Mouse (Mus musculus) layer of hippocampus, adult 9-10 months (tissue): ENCODE measurements around the gene Tenm2.

Source experiments
- DNase-seq: peaks from one replicate; pipeline ENCODE4 v3.0.0; 2022; ENCODE audit warnings: low spot score

Tenm2 gene

DNA sequence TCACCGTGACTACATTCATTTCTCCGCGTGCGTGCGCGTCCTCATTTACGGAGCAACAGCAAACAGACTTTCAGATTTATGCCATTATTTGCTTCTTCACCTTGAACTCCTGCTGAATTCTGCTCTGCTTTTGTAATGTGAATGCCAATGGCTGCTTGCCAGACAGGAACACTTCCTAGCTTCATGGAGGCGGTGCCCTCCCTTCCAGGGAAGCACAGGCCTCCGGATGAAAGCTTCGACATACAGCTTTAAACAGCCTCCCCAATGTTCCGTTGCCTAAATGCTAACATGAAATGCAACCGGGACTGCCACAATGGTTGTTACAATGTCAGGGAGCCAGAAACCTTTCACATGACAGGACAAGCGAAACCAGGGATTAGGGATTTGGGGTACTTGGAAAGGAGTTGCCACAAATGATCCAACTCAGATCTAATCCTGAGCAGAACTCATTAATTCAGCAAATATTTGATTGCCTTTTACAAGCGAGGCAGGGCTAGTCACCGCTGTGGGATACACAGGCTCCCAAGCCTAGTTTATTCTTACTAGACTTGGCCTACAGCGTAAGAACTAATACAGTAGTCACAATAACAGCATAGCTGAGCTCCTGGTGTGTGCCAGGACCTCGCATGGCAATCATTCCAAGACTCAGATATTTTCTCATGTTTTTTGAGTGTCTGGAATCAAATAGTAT, 970.8 kb downstream of the Tenm2 start:
- DNase-seq = no peak

DNA sequence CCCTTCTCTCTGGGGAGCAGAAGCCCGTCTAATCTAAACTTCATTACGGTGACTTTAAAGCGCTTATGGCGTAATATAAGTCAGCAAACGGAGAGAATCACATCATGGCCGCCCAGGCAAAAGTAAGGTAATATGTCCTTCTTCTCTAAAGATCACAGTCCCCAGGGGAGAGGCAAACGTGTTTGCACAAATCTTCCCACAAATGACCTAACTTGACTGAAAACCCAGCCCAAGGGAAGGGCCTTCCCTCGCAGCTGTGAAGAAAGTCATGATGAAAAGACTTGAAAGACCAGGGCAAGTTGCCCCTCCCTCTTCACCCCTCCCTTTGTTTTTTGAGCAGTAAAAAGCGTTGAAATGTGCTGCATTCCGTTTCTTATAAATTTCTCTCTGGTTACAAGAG, 971.9 kb downstream of the Tenm2 start:
- DNase-seq = no peak

DNA sequence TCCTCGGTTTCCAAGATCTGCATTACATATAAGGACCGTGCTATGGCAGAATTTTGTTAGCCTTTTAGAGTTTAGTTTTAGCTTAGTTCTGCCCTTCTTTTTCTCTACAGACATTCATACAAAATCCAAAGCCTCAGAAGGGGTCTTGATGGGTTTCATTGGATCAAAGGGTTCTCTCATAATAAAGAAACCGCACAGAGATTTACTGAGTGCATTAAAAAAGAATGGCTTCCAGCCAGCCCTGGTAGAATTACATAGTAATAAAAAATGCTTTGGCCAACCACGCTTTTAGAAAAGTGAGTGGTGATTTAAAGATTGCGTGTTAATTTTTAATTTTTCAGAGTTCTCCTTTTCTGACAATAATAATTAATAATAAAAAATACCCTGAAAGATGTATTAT, 978.6 kb downstream of the Tenm2 start:
- no peak for DNase-seq

DNA sequence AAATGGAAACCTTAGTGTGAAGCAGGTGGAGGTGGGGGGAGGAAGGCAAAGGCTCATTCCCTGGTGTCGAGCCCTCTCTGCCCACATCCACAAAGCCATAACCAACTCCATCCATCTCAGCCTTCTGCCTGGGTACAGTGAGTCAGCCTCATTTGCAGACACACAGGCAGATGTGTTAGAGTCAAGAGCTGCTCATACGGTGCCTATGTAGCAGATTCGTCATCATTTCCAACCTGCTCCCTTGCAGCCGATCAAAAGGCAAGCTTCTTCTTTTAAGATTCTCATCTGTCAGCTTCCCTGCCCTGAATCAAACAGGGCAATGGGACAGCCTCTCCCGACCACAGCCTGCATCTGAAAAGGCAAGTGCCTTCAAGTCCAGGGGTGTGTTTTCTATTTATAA, 979.0 kb downstream of the Tenm2 start:
- DNase-seq = no peak

DNA sequence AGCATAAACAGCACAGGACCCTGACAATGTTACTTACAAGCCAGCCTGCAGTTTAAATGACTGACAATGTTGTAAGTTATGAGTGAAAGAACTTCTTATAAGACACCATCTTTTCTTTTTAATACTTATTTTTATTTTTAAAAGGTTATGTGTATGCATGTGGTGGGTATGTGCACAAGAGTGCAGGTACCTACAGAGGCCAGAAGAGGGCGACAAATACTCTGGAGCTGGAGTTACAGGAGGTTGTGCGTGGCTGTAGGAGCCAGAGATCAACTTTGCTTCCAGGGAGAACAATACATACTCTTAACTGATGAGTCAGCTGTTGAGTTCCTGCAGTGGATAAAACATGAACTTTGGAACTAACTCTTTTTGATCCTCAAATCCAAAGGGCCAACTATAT, 981.7 kb downstream of the Tenm2 start:
- DNase-seq = no peak

DNA sequence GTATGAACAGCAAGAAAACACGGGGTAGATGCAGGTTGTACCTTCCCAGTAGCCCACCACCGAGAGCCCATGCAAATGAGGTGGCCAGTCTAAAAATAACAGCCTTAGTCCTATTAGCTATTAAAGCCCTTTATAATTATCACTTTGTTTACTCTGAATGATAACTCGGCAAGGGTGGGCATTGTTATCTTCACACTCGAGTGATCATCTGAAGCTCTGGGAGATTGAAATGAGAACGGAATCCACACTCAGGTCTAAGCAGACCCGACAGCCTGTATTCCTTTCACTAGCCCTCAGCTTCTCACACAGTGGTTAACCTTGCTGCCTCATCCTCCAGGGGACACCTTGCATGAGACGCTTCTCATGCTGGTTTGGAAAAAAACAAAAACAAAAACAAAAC, 985.7 kb downstream of the Tenm2 start:
- DNase-seq = no peak

DNA sequence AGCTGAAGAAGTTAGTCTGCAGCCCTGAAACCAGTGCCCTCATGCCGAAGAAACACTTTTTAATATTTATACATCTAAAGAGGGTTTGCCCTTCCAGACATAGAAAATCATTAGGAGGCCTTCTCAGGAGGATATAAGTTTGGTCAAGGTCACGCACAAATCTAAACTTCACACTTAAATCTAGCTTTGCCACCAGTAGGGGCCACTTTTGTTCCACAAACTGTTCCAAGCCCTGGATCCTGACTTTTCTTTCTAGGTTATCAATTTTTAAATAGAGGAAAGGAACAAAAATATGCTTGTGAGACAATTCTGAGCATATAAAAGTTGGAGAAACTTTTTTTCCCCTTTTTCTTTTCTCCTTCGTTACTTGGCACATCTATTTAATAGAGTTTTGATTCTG, 989.6 kb downstream of the Tenm2 start:
- DNase-seq = no peak

DNA sequence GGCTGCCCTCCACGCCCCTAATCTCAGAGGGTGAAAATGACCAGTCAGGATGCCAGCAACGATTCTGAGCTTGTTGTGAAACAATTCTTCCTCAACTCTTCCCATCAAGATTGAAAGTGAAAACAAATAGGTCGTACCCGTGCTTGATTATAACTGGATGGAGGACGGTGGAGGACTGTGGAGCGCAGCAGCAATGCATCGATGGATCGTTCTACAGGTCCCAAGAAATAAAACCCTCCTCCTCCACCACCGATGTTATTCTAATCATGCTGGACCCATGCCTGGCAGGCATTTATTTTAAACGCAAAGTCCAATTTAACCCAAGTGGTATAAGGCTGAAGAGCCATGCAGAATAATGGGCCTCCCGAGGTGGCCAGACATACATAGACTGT, 991.3 kb downstream of the Tenm2 start:
- no peak for DNase-seq

DNA sequence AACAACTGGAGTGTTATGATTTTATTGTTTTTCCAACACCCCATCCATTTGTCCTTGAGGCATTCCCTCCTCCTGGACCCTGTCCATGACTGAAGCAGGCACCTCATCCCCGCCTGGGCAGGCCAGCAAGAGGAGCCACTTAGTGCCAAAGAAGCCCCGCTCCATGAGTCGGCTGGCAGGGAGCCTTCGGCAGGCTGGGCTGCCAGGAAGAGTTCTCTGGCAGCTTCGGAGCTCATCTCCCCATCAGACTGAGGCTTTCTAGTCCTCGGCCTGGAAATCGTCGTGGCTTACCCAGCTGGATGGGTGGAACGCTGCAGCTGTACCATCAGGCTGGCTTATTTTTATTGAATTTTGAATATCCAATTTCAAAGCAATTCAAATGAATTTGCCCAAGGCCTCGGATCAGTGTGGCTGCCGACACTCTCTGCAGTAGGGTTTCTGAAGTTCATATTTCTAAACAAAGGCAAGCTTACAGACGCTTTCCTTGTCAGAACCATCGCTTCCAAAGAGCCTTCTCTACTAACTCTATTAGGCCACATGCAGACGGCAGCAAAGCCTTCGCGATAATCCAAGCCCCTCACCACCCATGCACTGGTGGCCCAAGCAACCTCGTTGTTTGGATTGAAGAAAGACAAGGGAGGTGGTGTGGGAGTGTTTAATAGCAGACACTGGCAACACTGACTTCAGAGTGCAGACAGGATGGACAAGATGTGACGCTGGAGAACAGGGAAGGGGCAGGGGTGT, 991.8 kb downstream of the Tenm2 start:
- DNase-seq = no peak

DNA sequence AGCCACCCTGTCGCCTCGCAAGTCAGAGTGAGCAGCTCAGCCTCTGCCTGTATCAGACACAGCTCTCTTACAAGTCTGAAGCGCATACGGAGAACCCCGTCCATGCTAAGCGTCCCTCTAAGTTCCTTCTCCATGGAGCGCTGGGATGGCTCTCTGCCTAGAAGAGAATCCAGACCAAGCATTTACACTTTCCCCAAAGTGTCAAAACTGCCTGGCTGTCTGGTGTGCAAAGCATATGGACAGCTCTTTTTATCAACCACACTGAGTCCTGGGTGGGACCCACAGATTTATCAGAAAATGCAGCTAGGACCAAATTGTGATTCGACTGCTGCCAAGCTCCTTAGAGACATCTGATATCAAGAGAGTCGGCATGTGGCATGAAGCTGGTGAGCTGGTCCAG, 996.9 kb downstream of the Tenm2 start:
- DNase-seq = no peak

DNA sequence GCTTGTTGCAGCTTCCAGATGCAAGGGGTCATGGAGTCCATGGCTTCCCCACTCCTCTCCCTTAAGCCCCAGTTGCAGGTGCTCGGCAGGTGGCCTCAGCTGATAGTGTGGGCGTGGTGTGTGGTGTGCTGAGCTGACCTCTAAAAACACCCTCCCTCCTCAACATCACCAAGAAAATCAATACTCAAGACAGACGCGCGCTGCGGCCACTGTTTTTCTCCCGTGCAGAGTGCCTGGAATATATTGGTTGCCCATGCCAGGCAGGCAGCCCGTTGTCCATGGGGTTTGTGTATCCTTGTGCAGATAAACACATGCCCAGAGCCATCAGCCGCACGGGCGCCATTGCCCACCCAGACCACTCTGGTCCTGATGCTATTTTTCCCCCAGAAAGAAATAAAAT, 1007.1 kb downstream of the Tenm2 start:
- DNase-seq = no peak

DNA sequence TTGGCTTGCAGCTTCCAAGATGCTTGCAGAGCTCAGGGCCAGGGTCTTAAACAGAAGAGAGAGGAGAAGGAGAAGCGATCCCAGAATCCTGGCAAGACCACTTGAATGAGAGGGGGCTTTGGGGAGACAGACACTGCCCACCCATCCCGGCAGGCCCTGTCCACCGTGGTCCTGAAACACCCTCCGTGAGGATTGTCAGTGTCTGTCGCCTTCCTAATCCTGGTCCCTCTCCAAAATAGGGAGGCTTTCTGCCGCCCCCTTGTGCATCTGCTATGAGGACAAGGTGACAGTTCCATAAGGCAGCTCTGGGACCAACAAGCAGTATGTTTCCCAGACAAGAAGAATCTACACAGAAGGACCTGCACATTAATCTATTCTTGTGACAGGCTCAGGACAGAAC, 1007.6 kb downstream of the Tenm2 start:
- DNase-seq = no peak

DNA sequence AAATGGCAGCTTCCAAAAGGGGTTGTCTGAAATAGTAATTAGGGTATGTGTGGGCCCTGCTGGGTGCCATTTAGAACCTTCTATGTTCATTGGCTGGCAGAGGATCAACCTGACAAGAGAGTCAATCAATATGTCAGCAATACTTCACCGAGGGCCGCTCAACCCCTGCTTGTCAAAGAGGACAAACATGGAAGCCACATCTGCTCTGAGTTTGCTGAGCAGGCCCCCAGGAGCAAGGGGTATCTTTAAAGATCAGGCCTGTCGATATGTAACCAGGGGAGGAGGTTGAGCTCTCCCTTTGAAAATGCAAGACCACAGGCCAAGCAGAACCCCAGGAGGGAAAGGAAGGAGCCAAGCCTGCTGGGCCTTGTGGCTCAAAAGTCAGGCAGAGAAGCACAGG, 1009.7 kb downstream of the Tenm2 start:
- DNase-seq = no peak

DNA sequence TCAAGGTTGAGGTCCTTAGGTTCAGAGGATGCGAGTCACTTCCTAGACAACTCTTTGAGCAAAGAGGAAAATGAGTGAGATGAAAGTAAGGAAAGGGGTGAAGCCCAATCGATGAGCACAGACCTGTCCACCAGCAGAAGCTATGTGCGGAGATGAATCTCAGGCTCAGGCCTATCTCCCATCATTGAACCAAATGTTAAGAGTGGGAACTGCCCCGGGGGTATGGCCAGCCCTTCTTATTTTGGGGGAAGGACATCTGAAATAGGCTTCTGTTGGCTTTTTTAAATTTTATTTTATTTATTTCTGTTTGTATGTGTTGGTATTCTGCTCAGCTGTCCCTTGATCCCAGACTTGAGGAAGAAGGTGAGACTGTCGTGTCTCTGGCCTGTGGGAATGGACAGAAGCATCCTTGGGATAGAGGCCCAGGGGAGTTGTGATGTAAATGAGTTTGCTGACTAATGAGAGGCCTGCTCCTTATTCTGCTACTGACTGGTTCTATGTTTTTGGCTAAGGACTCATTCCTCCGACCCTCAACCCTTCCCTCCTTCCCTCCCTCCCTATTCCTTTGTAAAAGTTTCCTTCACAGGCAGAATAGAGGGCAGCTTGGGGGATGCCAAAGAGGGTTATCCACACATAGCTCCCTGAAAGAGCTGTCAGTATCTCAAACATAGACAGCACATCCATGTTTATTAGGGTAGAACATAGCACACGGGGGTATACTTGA, 1011.9 kb downstream of the Tenm2 start:
- DNase-seq = no peak

DNA sequence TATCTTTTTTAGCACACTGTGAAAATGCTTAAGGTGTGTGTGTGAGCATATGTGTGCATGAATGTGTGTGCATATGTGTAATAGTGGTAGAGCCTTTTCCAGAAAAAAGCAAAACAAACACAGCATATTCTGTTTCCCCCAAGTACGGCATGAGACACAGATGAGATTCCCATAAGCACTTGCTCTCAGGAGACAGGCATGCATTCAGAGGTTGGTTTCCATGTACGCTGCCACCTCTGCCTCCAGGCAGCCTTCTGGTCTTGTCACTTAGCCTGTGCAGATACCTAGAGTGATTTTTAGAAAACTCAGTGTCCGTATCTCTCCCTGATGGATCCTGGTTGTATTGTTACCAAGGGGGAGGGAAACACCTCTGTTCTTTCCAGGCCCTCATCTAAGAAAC, 1013.7 kb downstream of the Tenm2 start:
- no peak for DNase-seq

DNA sequence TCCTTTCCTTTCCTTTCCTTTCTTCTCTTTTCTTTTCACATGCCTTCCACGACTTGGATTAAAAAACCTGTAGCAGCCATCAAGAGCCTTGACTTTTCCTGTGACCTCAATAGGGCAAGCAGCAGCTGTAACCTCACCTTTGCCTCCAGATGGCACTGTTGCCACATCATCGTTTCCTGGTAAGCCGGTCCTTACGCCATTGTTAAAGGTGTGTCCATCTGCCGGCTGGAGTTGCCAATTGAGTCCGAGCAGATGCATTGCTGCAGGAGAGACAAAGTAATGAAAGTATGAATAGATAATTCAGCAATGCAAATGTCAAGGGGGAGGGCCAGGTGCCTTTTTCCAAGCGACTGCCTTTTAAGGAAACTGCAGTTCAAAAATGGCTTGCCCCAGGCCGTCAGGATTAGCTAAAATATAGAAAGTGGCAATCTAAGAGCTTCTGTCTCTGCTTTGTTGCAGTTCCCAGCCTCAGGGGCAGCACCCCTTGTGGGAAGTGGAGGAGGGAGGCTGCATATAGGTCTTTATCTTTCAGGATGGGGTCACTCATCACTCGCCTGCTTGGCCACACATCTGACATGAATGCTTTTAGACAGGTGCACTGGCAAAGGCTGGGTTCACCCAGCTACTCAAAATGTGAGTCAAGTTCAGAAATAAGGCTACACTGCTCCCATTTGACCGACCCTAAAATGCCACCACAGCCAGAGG, 1014.3 kb downstream of the Tenm2 start:
- no peak for DNase-seq

DNA sequence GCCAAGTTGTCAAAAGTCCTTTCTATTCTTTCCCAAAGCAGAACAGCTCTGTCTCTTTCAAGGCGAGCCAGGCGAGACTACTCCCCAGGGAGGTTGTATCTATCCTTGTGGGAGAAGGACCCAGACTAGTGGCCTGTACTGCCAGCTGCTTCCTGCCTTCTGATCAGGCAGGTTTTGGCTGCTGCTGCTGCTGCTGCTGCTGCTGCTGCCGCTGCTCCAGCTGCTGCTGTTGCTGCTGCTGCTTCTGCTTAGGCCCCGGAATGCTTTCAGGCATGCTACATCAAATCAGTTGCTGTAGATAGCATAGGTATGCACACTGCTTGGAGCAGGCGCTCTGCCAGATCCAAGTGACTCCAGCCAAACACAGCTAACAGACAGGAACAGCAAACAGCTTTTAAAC, 1015.1 kb downstream of the Tenm2 start:
- DNase-seq = no peak

DNA sequence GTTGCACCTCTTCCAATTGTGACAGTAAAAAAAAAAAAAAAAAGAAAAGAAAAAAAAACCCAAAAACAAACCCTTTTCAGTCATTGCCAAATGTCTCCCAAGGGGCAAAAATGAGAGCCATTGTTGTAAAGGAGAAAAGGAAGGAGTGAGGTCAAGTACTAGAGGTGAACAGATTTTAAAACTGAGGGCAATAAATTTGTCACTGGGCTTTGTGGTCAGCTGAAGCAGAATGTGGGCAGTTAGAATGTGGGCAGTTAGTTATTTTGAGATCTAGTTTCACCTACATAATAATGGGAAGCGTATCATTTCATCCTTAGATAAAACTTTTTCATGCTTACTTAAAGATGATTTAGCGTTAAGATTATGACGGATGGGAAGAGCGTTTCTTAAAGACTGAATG, 1016.2 kb downstream of the Tenm2 start:
- DNase-seq = no peak

DNA sequence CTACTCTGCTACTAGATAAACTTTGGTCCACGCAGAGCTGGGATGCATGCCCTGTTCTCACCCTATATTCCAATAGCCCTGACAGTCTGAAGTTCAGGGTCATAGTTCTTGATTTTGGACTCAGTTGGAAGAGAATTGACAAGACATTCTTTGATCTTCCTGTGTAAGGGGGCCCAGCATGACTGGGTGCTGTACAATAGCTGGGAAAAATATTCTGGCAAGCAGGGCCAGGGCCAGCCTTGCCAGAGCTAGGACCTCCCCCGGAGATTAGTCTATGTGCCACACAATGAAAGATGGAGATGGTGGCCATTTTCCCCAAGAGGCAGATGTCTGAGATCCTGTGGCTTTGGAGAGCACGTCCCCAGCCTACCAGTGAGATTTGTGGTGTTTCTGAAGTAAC, 1021.2 kb downstream of the Tenm2 start:
- no peak for DNase-seq

DNA sequence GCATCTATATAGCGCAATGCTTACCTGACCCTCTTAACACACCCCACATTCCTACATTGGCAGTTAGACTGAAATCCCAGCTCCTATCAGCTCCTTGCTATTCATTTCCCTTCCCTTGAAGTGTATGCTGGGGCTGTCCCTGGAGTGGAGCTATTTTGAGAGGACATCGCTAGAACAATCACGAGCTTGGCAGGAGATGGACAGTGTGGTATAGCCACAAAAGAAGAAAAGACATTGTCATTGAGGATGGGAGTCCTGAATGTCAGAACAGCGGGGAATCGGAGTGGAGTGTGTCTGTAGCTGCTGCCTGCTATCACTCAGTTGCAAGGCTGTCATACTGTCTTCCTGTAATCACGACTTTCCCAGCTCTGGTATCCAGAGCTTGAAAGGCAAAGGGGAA, 1031.4 kb downstream of the Tenm2 start:
- no peak for DNase-seq

DNA sequence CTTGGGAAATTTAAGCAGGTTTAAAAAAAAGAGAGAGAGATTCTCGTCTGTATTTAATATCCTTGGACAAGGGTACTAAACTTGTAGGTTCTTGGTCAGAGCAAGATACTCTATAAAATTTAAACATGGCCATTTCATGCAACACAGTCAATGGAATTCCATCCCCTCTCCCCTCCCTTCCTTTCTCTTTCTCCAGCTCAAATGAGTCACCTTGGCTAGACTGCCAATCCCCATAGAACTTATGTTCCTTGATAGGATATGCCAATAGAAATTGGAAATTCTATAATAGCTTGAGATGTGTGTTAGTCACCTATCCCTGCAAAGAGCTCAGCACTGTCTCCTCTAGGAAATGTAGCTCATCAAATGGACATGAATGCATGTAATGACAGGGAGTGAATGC, 1031.9 kb downstream of the Tenm2 start:
- no peak for DNase-seq

DNA sequence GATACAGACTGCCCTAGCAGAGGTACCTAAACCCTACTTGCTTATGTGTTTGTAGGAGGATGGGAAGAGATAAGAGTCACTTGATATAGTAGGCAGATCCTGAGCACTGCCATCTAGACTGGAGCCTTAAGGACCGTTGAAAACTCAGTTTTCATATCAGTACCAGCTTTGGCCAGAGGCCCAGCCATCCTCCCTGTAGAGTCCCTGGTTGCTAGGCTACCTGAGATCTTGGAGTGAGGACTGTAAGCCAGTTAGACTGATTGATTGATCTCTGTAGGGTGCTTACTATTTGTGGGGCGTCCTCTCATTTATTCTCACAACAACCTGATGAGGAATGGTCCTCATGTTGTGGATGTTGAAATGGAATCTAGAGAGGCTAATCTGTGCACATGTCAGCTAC, 1041.4 kb downstream of the Tenm2 start:
- no peak for DNase-seq

DNA sequence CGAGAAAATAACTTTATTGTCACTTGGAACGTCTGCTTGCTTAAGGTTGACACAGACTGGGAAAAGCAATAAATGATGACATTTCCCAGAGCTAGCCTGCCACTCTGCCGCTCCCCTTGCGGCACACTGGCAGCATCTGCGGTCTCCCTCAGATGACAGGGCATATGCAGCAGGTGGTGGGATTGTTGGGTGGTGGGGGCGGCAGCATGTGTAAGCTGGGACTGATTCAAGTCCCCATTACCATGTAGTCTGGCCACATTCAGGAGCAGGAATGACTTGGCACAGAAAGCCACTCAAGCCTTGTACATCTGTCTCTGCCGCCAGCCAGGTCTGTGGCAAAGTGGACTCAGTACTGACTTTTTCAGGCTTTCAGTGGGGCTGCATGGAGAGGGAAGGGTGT, 1059.7 kb downstream of the Tenm2 start:
- DNase-seq = peak; percentile 46
